Mouse (Mus musculus): ENCODE measurements around the gene Tmem98.

Tmem98 gene

DNA sequence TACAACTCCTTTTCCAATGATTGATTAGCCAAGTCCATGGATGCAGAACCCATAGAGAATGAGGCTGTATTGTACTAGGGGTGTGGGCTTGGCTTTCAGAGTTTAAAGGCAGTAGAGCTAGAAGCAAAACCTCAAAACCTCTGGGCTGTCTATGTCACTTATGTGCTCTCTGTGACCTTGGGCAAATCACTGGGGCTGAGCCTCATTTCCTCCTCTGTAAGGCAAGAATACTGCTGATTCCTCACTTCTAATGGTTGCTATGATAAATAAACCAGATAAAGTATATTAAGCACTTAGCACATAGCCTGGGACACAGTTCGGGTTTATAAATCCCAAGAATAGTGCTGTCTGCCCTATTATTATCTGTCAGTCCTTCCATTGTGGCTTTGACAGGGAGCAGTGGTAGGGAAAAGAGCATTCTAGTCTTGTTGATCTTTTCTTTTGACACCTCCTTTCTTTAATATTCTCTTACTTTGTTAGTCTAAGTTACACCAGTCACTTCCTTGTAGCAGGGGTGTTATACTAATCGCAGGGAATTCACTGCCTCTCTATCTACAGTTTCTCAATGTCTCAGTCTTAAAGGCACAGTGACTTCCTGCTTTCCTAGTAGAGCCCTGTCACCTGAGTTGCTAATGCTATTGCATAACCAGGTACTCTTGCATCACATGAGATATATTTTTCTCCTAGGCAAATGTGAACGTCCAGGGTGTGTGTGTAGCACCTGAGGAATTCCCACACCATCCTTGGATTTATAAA, 18.1 kb upstream of the Tmem98 start:
- DNase-seq, result no peak

DNA sequence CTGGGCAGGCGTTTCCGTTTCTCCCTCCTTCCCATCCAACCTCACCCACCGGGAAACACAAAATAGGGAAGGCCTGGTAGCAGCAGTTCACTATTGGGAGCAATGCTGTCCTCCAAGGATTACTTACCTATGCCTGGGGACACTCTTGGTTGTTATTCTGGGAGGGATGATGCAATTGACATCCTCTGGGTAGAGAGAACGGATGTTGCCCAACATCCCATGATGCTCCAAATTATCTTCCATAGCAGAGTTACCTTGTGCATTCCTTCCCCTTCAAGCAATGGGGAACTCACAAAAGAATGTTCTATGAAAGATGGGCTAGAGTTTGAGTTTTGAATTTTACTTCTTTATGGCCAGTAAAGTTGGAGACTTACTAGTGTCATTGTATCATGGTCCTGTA, 16.6 kb upstream of the Tmem98 start:
- no peak for DNase-seq

DNA sequence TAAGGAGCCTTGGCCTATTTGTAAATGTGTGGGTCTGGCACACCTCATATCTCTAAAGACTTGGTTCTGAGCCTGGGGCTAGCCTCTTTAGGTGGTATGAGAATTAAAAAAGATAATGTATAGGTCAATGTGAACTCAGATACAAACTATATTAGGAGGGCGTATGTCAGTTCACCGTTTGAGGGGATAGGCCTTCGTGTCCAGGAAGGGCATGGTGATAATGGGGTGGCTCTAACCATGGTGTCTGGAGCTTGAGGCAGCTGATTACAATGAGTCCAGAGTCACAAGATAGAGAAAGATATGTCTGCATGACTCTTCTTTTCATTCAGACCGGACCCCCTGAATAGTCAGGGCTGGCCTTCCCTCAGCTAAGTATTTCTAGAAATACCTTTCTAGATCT, 15.7 kb upstream of the Tmem98 start:
- DNase-seq, result no peak

DNA sequence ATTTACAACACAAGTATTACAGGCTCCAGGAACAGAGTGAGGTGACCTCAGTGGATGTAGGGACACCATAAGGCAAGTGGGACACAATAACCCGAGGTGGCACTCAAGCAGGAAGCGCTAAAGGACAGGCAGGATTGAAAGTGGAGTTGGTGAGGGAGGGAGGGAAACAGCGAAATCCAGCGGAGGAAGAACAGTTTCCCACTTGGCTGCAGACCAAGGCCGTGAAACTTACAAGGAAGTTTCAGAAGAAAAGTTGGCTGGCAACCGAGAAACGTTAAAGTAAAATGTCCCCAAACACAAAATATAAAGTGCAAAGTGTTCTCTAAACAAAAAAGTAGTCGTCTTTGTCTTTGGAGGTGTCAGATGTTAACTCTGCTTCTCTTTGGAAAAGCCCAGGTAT, 14.5 kb upstream of the Tmem98 start:
- no peak for DNase-seq

DNA sequence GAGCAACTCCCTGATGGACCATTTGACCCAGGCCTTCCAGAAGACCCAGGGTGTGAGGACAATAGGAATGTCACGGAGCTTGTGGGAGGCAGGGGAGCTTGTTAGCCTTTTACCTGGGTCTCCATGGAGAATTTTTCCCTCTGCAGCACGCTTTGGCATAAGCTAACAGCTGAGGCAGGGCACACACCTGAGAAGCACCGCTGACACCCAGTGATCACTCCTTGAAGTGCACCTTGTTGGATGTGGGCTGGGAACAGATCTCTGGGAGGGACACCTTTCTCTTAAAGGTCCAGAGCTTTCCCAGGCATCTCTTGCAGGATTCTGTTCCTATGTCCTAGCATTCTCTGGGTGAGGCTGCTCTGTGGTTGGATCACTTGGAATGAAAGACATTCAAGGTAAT, 10.0 kb upstream of the Tmem98 start:
- no peak for DNase-seq

DNA sequence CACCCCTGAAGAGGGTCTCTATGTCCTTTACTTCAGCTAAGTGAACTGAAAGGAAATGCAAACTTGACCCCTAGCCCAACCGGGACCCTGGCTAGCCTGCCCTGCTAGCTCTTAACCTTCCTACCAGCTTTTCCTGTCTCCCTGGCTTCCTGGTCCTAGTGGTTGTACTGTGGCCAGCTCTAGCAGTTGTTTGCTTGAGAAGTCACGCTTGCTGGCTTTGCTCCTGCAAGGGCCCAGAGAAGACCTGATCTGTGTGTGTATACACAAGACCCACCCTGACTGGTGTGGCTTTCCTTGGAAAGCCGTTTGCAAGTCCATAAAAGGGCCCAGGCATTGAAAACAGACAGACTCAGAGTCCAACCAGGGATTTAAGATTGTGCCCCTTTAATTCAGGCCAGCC, 7.3 kb upstream of the Tmem98 start:
- no peak for DNase-seq

DNA sequence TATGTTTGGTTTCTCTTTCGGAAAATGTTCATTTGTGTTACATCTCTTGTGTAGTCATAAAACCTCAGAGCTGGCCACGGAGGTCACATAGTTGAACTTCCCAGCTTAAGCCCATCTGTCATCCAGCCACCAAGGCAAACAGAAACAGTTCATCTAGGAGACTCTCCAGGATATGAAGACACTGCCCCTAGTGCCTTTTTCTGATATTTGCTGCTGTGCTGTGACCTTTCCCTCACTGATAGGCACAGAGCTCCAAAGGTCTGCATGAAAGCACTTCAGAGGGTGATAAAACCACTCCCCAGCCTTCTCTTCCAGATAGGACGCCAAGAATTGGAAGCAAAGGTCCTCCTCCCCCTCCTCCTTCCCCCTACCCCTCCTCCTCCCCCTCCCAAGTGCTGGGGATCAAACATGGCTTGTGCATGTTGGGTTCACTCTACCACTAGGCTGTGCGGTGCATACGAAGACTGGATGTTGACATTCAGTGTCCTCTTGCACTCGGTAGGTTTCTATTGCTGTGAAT, 1.4 kb upstream of the Tmem98 start:
- DNase-seq, result peak; percentile 47

DNA sequence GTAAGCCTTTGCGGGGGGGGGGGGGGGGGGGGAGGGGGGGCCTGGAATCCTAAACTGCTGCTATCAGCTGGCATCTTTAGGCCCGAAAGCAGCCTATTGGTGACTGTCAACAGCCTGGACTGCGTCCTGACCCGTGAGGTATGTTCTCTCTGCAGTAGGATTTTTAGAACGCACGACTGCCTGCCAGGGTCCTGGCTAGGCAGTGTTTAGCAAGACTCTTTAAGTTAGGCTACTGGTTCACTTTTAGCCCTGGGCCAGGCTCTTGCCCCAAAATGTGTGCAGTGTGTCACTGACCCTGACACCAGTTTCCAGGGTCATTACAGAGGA, 346 bp upstream of the Tmem98 start:
- DNase-seq, result no peak

DNA sequence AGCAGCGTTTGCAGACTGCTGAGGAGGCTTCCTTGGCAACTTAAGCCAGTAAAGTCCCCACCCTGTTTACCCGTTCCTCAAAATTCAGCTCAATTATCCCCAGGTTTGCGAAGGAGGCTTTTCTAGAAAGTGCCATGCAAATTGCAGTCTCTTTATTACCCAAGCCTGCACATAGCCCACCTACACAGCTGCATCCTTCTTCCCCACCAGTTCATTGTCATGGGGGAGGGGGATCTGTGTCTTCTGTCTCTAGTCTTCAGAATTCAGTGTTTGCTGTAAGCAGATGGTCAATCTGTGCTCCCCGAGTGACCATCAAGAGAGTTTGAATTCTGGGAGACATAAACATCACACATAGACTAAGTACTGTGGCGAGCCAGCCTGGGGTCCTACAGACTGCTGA, 1.2 kb downstream of the Tmem98 start:
- DNase-seq, result no peak

DNA sequence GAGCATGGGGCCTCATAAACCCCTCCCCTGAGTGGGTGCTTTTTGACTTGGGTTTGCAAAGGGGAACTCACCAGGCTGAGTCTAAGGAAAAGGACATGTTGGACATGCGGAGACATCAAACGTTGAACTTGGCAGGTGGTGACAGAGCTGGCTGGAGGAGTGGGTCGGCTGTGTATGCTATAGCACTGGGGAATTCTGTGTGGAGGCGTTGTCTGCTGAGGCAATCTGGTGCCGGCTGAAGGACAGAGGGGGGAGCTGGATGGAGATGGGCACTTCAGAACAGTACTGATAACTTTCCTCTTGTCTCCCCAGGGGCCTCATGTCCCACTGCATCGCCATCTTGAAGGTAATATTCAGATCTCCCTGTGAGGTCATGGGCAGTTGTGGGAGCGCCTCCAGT, 5.4 kb downstream of the Tmem98 start:
- no peak for DNase-seq

DNA sequence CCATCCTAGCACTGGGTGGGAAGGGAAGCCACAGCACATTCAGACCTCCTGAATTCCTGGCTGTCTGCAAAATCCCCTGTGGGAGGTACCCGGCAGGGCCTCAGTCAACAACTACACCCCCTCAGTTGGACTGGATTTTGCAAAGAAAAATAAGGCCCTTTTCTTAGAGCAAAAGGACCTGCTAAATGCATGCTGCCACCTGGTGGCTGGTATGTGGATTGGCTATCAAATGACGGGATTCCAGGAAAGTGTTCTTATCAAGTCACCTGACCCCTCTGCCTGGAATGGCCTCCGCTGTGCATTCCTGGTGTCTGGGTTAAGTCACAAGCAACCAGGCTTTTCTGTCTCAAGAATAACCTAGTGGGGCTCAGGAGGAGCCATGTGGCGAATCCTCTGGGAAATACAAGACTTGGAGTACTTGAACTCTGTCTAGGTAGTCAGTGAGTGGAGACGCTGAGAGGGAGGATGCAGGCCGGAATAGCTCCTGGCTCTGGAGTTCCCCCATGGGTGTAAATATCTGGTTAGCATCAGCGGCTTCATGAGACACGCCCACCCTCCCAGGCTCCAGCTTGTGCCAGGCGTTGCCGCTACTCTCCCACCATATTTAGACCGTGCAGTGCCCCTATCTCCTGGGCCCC, 8.2 kb downstream of the Tmem98 start:
- peak; percentile 91 for DNase-seq

DNA sequence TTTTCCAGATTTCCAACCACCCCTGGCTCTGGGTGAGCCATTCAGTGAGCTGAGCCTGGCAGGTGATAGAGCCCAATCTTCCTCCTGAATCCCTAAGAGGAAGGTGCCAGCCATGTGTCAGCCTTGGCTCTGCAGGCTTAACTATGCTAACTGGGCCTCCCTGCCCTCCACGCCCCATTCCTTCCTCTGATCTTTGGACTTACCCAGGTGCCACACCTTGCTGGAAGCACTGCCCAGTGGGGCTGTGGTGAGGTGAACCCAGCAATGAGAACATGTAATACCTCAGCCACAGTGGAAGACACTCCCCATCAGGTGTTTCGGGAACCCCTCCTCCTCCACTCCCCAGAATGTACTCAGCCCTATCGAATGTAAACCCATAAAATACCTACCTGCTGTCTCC, 10.1 kb downstream of the Tmem98 start:
- no peak for DNase-seq

DNA sequence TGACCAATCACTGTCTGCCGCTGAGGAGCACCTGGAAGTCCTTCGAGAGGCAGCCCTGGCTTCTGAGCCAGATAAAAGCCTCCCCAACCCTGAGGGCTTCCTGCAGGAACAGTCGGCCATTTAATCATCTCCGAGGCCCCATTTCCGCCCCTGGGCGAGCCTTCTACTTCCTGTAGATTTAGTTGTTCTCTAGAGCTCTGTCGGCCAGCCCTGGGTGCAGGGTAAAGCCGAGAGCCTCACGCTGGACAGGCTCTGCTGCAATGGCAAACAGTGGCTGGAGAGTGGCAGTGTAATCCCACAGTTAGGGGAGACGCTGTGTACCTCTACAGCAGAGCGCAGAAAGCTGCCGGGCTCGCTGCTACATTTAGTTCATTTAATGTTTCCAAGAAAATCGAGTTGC, 11.3 kb downstream of the Tmem98 start:
- DNase-seq, result no peak

DNA sequence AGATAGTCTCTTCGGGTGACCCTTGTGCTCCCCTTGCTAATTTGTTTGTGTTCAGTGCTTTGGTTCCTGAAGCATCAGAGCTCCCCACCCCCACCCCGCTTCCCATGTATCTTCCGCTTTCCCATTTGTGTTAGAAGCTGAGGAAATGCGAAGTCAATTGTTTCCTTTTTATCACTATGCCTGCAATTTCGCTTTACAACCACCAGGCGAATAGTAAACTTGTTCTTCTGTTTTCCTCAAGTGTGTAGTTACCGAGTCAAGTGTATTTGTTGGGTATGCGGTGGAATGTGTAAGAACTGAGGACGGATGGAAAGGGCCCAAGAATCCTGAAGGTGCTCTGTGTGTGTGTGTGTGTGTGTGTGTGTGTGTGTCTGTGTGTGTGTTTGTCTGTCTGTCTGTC, 11.8 kb downstream of the Tmem98 start:
- DNase-seq, result no peak

DNA sequence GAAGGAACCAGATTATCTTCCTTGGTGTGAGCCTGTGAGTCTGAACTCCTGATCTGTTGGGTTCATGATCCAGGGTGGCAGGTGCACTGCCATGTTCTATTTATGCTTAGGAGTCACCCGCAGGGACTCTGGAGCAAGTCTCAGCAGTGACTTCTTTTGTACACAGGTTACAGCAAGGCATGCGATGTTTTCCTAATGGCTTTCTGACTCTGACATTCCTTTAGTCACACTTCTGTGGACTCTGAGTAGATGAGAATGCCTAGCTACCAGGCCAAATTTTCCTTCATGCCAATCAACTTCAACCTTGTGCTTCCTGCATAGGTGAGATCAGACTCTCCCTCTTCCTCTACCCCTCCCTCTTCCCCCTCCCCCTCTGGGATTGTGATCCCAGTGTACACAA, 25.4 kb downstream of the Tmem98 start:
- DNase-seq, result peak; percentile 21

DNA sequence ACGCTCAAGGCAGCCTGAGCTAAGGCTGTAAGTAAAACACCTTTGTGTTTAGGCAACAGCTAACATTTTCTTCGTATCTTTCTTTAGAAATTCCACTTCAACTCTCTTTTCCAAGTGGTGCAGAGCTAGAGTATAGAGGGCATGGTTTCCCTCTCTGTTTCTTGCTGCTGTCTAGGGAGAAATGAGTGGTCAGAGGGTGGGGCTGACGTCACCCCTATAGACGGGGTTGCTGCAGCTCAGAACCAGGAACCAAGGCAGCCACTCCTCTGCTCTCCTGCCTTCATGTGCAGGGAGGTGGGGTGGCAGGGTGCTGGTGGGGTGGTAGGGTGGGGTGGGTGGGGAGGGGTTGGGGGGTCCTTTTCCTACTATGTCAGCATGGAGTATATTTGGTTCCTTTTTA, 25.9 kb downstream of the Tmem98 start:
- DNase-seq, result no peak

DNA sequence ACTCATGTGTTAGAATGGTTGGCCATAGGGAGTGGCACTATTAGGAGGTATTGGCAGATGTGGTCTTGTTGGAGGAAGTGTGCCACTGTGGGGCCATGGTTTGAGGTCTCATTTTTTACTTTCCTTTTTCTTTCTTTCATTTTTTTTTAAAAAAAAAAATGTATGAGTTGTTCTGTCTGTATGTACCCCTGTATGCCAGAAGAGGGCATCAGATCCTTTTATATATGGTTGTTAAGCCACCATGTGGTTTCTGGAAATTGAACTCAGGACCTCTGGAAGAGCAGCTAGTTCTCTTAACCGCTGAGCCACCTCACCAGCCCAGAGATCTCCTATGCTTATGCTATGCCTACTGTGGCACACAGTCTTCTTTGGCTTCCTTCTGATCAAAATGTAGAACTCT, 28.7 kb downstream of the Tmem98 start:
- DNase-seq, result no peak

DNA sequence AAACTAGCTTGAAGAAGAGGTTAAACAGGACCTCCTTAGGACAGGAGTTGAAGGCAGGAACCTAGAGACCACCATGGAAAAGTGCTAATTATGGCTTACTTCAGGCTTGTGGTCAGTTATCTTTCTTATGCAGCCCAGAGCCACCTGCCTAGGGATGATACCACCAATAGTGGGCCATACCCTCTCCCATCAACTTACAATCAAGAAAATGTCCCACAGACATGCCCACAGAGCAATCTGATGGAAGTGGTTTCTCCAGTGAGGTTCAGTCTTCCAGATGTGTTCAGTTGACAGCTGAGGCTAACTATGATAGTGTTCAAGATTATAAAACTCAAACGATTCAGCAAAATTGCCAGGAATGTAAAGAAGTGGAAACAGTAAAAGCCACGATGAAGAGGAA, 33.5 kb downstream of the Tmem98 start:
- no peak for DNase-seq

DNA sequence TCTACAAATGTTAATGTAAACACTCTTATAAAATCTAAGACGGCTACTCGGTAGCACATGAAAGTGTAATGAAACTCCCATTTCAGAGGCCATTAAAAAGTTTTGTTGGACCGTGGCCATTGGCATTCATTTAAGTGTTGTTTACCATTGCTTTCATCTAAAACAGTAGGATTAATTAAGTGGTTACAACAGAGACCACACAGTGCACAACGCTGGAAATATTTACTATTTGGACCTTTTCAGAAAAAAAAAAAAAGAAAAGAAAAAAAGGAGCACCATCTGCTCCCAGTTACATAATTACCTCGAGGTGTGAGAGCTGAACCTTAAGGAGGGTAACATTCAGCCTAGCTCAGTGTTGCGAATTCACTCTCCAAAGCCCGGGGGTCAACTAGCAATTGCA, 35.5 kb downstream of the Tmem98 start:
- DNase-seq, result no peak

DNA sequence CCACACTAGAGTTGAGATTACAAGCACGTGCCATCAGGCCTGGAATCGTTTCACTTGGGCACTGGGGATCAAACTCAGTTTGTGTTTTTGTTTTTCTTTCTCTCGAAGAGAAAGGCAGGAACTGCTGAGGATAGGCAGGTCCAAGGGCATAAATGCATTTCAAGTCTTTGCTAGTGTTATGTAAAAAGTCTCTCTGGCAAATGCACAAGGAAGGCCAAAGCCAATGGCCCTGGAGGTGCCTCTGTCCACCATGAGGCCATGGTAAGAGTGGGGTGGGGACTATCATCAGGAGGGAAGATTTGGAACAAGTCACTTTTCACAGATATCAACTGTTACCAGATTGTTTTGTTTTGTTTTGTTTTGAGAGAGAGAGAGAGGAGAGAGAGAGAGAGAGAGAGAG, 36.1 kb downstream of the Tmem98 start:
- no peak for DNase-seq

DNA sequence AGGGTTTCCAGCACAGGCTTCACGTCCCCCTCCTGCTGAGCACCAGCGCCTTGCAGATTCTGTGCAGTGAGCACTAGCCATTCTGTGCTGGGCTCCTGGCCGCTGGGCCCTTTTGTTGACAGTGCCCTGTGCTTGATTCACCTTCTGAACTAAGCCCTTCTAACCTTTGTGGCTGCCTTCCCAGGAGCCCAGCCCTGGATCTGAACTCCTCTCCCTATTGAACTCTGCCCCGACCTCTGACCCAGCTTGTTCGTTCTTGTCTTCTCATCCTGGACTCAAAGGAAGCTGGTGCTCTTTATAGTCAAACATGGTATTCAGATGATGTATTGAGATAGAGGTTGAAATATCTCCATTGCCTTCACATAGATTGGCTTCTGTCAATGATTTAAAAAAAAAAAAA, 38.2 kb downstream of the Tmem98 start:
- no peak for DNase-seq

DNA sequence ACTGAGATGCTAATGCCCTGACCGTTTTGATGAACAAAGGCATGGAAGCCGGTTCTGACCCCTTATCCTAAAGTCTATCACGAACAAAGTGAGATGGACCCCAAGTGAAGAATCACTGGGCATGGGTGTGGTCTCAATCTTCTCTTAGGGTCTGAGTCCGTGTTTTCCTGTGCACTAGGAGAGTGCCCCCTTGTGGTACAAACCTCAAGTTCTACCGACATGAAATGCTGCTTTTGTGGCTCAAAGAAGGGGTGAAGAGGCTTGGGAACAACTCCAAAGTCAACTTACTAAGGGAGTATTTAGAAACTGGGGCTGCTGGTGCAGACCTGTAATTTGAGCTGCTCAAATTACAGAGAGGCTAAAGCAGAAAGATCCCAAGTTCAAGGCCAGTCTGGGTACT, 41.9 kb downstream of the Tmem98 start:
- DNase-seq, result peak; percentile 55

DNA sequence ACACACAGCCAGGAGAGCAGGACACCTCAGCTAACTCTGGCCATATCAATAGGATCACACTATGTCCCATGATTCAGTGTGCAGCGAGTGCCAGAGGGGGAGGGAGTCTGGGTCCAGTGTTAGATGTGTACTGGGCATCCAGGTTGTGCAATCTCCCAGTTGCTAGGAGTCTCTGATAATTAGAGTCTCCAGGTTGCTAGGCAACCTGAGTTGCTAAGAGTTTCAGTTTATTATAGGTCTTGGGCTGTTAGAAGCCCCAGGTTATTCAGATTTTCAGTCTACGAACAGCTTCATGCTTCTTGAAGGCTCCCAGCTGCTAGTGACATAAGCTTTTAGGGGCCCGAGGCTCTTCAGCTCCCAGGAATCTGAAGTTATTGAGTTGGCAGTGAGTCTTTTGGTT, 43.0 kb downstream of the Tmem98 start:
- peak; percentile 19 for DNase-seq

DNA sequence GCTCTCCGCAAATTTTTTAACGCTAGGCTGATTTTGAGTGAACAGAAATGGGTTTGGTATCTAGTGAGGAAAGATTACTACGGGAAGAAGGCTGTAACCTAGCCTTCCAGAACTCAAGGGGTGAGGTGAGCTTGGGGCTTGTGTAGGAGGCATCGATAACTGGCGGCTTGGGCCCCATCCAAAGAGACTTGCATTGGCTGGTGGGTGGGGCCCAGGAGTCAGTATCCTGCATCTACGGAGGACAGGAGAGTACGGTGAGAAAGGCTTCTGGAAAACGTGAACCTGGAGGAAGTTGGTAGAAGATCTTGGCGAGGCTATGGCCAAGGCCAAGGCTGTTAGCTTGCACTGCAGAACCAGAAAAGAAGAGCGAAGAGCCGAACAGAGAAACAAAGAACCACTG, 44.5 kb downstream of the Tmem98 start:
- no peak for DNase-seq

DNA sequence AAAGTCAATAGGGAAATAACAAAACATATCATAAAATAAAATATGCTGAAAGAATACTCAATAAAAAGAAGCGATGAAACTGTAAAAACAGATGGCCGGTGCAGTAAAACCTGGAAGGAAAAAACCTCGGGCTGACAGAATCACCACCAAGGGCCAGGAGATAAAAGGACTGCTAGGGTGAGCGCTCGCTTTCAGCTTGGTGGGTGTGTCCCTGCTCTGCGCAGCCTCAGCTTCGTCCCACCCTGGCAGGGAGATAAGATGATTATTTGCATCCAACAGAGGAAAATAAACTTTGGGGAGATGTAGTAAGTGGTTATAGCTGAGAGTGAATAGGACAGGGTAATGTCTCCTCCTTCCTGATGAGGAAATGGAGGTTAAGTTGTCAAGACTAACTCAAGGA, 44.9 kb downstream of the Tmem98 start:
- no peak for DNase-seq
